Mouse (Mus musculus): ENCODE data around the gene Cacna2d3.

- TF ChIP-seq ZNF384 (IDR thresholded peaks at IDR 0.05; ENCODE audit: low read depth, low read length) (no peak), CHD2 (IDR thresholded peaks at IDR 0.05; ENCODE audit: low read length) (no peak), NRF1 (IDR thresholded peaks at IDR 0.05; ENCODE audit: low read depth, low read length) (no peak), CHD1 (IDR thresholded peaks at IDR 0.05; ENCODE audit: low read depth, low read length) (no peak), CTCF (conservative IDR thresholded peaks at IDR 0.05 in 1 of 2, IDR thresholded peaks at IDR 0.05 in 1 of 2; ENCODE audit: low read depth in 2 of 2, low read length in 2 of 2) (no peak), ZMIZ1 (IDR thresholded peaks at IDR 0.05; ENCODE audit: low read depth, low read length) (no peak), USF1 (IDR thresholded peaks at IDR 0.05; ENCODE audit: low read depth, low read length) (no peak), MEF2A (IDR thresholded peaks at IDR 0.05; ENCODE audit: borderline replicate concordance, low read depth, low read length) (no peak), ETS1 (conservative IDR thresholded peaks at IDR 0.05; ENCODE audit: low read depth, low read length) (no peak)
These were observed 444.0 kb downstream of the Cacna2d3 start for GRCm38 (mm10) chr14:29277701-29278100.

Data from CH12.LX (cell line).